Mouse (Mus musculus): ENCODE data around the gene Cd300ld. TPM values are rescaled to one million over a fixed set of nuclear protein-coding genes. Genes with fewer than 3 reads are reported as not detected.

The Cd300ld gene
- polyA plus RNA-seq, 1 experiment: 0.07 TPM

DNA sequence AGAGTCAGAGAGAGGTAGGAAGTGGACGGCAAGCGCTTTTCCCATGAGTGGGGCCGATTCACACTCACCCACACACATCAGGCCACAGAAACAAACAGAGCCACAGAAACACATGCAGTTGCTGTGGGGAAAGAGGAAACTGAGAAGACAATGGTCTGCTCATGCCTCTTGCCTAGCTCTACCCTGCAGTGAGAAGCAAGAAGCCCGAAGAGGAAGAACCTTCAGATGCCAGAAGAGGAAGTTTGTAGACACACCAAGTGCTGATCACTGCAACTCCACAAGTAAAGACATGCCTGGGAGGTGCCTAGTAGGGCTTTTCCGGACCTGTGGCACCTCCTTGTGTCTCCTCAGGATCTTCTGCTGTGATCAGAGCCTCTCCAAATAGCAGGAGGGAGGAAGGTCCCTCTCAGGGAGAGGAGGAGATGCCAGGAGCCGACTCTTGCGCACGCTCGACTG lies 20.9 kb downstream of the Cd300ld start, which contains the start of gene Cd300c:
Gene Cd300c, minus strand, starts transcription at position 406 of the 456 bp plus-strand sequence.
- no peak for TF ChIP-seq POLR2A (IDR thresholded peaks at IDR 0.05; ENCODE audit: control insufficient read depth, low read depth, low read length)
- no peak for TF ChIP-seq CTCF (IDR thresholded peaks at IDR 0.05; ENCODE audit: control insufficient read depth, insufficient read depth, insufficient replicate concordance, low read depth, low read length)
- Histone ChIP-seq H3K27ac (ENCODE audit: control insufficient read depth, insufficient read depth, low read depth, low read length) (peak within 1 kb of the TSS; percentile 95), H3K27me3 (ENCODE audit: control insufficient read depth, insufficient read depth, low read length) (no peaks in the 10 kb centered on the region), H3K36me3 (ENCODE audit: control insufficient read depth, insufficient read depth, low read length) (no peaks in the 10 kb centered on the region), H3K4me1 (ENCODE audit: control insufficient read depth, insufficient read depth, low read length) (no peaks in the 10 kb centered on the region), H3K4me3 (ENCODE audit: control insufficient read depth, low read depth, low read length) (no peak within 1 kb of the TSS)

DNA sequence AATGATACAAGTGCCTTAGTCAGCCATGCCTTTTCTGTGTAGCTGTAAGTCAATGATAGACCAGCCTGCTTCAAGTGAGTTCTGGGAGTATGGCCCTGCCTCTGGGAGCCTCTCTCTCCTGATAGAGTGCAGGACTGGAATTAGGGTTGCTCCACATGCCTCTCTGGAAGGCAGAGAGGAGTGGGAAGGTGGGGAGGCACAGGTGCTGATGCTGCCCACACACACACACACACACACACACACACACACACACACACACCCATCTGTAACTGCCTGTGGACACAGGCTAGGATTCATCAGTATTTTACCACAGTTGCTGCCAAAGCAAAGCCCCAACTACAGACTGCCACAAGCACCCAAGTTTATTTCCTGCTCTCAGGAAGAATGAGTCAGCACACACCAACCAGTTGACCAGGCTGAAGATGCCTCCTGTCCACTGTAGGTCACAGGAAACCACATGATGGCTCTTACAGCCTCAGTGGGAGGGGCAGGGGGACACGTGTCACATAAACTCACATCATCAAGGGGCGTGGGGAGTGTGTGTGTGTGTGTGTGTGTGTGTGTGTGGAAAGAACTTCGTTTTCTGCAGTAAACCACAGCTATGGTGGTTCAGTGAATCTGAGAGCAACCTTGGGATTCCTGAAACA lies 24.4 kb downstream of the Cd300ld start:
- no peak for TF ChIP-seq POLR2A (IDR thresholded peaks at IDR 0.05; ENCODE audit: control insufficient read depth, low read depth, low read length)
- TF ChIP-seq CTCF (IDR thresholded peaks at IDR 0.05; ENCODE audit: control insufficient read depth, insufficient read depth, insufficient replicate concordance, low read depth, low read length): no peak
- Histone ChIP-seq H3K4me1 (ENCODE audit: control insufficient read depth, insufficient read depth, low read length) (no peaks in the 10 kb centered on the region), H3K4me3 (ENCODE audit: control insufficient read depth, low read depth, low read length) (no peak overlapping the region), H3K36me3 (ENCODE audit: control insufficient read depth, insufficient read depth, low read length) (no peaks in the 10 kb centered on the region), H3K27ac (ENCODE audit: control insufficient read depth, insufficient read depth, low read depth, low read length) (no peak overlapping the region), H3K27me3 (ENCODE audit: control insufficient read depth, insufficient read depth, low read length) (no peaks in the 10 kb centered on the region)

DNA sequence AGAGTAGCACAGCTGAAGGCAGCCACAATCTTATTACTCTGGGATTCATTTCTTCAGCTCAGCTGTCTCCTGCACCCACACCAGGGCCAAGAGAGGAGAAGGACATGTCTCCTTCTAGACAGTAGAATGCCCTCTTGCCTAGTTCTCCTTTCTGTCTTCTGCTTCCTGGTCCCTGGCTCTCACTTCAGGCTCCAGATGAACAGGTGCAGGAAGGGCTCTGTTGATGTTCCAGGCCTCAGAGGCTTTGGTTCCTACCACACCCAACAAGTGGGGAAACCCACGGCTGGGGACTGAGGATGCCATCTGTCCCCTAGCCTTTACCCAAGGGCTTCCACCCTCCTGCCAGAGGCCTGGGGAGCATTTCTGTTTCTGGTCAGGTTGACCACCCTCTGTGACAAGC lies 29.4 kb downstream of the Cd300ld start:
- Histone ChIP-seq H3K4me3 (ENCODE audit: control insufficient read depth, low read depth, low read length) (no peak overlapping the region), H3K36me3 (ENCODE audit: control insufficient read depth, insufficient read depth, low read length) (no peaks in the 10 kb centered on the region), H3K27me3 (ENCODE audit: control insufficient read depth, insufficient read depth, low read length) (no peaks in the 10 kb centered on the region), H3K27ac (ENCODE audit: control insufficient read depth, insufficient read depth, low read depth, low read length) (no peak overlapping the region), H3K4me1 (ENCODE audit: control insufficient read depth, insufficient read depth, low read length) (no peaks in the 10 kb centered on the region)
- TF ChIP-seq POLR2A (IDR thresholded peaks at IDR 0.05; ENCODE audit: control insufficient read depth, low read depth, low read length): no peak
- no peak for TF ChIP-seq CTCF (IDR thresholded peaks at IDR 0.05; ENCODE audit: control insufficient read depth, insufficient read depth, insufficient replicate concordance, low read depth, low read length)

DNA sequence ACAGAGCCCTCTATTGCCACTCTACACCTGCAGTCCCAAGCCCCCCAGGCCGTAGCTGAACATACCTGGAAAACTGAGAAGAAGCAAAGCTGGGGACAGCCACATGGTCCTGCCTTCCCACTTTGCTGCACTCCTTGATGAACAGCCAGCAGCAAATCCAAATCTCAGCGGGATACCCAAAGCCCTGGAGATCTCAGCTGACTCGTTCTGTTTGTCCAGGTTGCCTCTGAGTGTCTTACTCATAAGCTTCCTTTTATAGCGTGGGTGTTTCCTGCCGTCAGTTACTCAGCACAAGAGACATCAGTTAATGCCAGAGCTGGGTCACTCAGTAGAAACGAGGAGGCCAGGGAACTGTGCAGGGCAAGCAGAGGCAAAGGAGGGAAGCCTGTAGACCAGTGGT lies 55.6 kb downstream of the Cd300ld start, which contains the start of gene Cd300lb:
Gene Cd300lb, minus strand, starts transcription at position 243 of the 400 bp plus-strand sequence.
- Histone ChIP-seq H3K27ac (ENCODE audit: control insufficient read depth, insufficient read depth, low read depth, low read length) (no peak within 1 kb of the TSS), H3K27me3 (ENCODE audit: control insufficient read depth, insufficient read depth, low read length) (no peaks in the 10 kb centered on the region), H3K4me1 (ENCODE audit: control insufficient read depth, insufficient read depth, low read length) (no peaks in the 10 kb centered on the region), H3K4me3 (ENCODE audit: control insufficient read depth, low read depth, low read length) (no peak within 1 kb of the TSS), H3K36me3 (ENCODE audit: control insufficient read depth, insufficient read depth, low read length) (no peaks in the 10 kb centered on the region)
- TF ChIP-seq POLR2A (IDR thresholded peaks at IDR 0.05; ENCODE audit: control insufficient read depth, low read depth, low read length) (no peak), CTCF (IDR thresholded peaks at IDR 0.05; ENCODE audit: control insufficient read depth, insufficient read depth, insufficient replicate concordance, low read depth, low read length) (no peak)

DNA sequence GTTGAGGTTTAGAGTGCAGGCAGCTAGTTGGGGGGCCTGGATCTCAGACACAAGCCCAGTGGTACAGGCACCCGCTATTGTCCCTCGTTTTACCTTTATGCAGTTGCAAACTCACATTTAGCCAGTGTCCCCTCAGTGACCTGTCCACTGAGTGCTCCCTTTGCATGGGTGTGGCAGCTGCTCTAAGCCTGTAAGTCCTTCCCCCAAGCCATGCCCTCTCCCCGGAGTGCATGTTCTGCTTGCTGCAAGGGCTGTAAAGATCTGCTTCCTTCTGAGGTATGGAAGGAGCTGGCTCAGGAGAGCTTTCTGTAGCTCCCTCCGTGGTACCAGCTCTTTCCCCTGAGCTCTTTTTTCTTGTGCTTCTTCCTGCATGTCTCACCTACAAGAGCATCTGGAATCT lies 56.1 kb downstream of the Cd300ld start:
- no peak overlapping the region for H3K4me3 ChIP-seq (ENCODE audit: control insufficient read depth, low read depth, low read length)
- no peak overlapping the region for H3K27ac ChIP-seq (ENCODE audit: control insufficient read depth, insufficient read depth, low read depth, low read length)
- no peak for TF ChIP-seq CTCF (IDR thresholded peaks at IDR 0.05; ENCODE audit: control insufficient read depth, insufficient read depth, insufficient replicate concordance, low read depth, low read length)
- TF ChIP-seq POLR2A (IDR thresholded peaks at IDR 0.05; ENCODE audit: control insufficient read depth, low read depth, low read length): no peak
- no peaks in the 10 kb centered on the region for H3K27me3 ChIP-seq (ENCODE audit: control insufficient read depth, insufficient read depth, low read length)
- no peaks in the 10 kb centered on the region for H3K4me1 ChIP-seq (ENCODE audit: control insufficient read depth, insufficient read depth, low read length)
- no peaks in the 10 kb centered on the region for H3K36me3 ChIP-seq (ENCODE audit: control insufficient read depth, insufficient read depth, low read length)

Other genes with a start within 250 kb of the Cd300ld start
- gene Kif19a, start 224.5 kb downstream of the Cd300ld start, polyA plus RNA-seq (2012; rRNA removed): 19.3 and 19.6 TPM in 2 replicates
- 0.31 and 0.42 TPM in 2 replicates for gene Btbd17, start 194.0 kb downstream of the Cd300ld start, polyA plus RNA-seq (2012; rRNA removed)
- not detected in 2 replicates for gene Gpr142, start 191.0 kb downstream of the Cd300ld start, polyA plus RNA-seq (2012; rRNA removed)
- gene Gprc5c, start 138.8 kb downstream of the Cd300ld start, polyA plus RNA-seq (2012; rRNA removed): 0.36 and 2.6 TPM in 2 replicates
- 0.06 and 0.17 TPM in 2 replicates for gene Cd300a, start 99.9 kb downstream of the Cd300ld start, polyA plus RNA-seq (2012; rRNA removed)
- 0.05 TPM in 1 of 2 replicates, not detected in the other for gene Cd300lb, start 55.5 kb downstream of the Cd300ld start, polyA plus RNA-seq (2012; rRNA removed)
- gene Cd300c, start 20.8 kb downstream of the Cd300ld start, polyA plus RNA-seq (2012; rRNA removed): not detected in 2 replicates
- 0.23 and 0.58 TPM in 2 replicates for gene Cd300c2, start 12.0 kb upstream of the Cd300ld start, polyA plus RNA-seq (2012; rRNA removed)
- gene Cd300ld2, start 26.3 kb upstream of the Cd300ld start, polyA plus RNA-seq (2012; rRNA removed): not detected in 2 replicates
- 0.32 TPM in 1 of 2 replicates, not detected in the other for gene Cd300ld4, start 37.1 kb upstream of the Cd300ld start, polyA plus RNA-seq (2012; rRNA removed)
- 0.60 and 0.93 TPM in 2 replicates for gene Cd300ld5, start 47.8 kb upstream of the Cd300ld start, polyA plus RNA-seq (2012; rRNA removed)
- 1.5 and 3.6 TPM in 2 replicates for gene Cd300ld3, start 58.5 kb upstream of the Cd300ld start, polyA plus RNA-seq (2012; rRNA removed)
- not detected in 2 replicates for gene Cd300e, start 72.3 kb upstream of the Cd300ld start, polyA plus RNA-seq (2012; rRNA removed)
- gene Rab37, start 101.5 kb upstream of the Cd300ld start, polyA plus RNA-seq (2012; rRNA removed): not detected in 2 replicates
- gene Cd300lf, start 144.1 kb upstream of the Cd300ld start, polyA plus RNA-seq (2012; rRNA removed): 0.09 and 0.14 TPM in 2 replicates
- 21.2 and 29.7 TPM in 2 replicates for gene Slc9a3r1, start 173.4 kb upstream of the Cd300ld start, polyA plus RNA-seq (2012; rRNA removed)
- 7.5 and 9.0 TPM in 2 replicates for gene Tmem104, start 197.6 kb upstream of the Cd300ld start, polyA plus RNA-seq (2012; rRNA removed)
- gene Nat9, start 197.9 kb upstream of the Cd300ld start, polyA plus RNA-seq (2012; rRNA removed): 106 and 118 TPM in 2 replicates